Mouse (Mus musculus): ENCODE data around the gene Olfr713. TPM values are rescaled to one million over a fixed set of nuclear protein-coding genes. Genes with fewer than 3 reads are reported as not detected.

The Olfr713 gene
- total RNA-seq (2015; ENCODE audit: low replicate concordance) (not detected in 2 replicates), total RNA-seq (2017; ENCODE audit: low replicate concordance) (not detected in 2 replicates)

- ATAC-seq (replicated peaks; ENCODE audit: low FRiP score, poor library complexity, severe bottlenecking), result no peak
Observed at GRCm38 (mm10) chr7:107030874-107031273, at the start of gene Olfr713. Gene Olfr713 (plus strand): TSS chr7:107031174.

GRCm38 (mm10) chr7:106985236-106985635, 45.7 kb upstream of the Olfr713 start:
- no peak for ATAC-seq (replicated peaks; ENCODE audit: low FRiP score, poor library complexity, severe bottlenecking)

GRCm38 (mm10) chr7:107000798-107001197, 30.2 kb upstream of the Olfr713 start:
- no peak for ATAC-seq (replicated peaks; ENCODE audit: low FRiP score, poor library complexity, severe bottlenecking)

GRCm38 (mm10) chr7:107004169-107004568, 26.8 kb upstream of the Olfr713 start:
- no peak for ATAC-seq (replicated peaks; ENCODE audit: low FRiP score, poor library complexity, severe bottlenecking)

GRCm38 (mm10) chr7:107005972-107006371, 25.0 kb upstream of the Olfr713 start, which contains the start of gene Olfr2:
Gene Olfr2 (minus strand): TSS chr7:107006072.
- no peak for ATAC-seq (replicated peaks; ENCODE audit: low FRiP score, poor library complexity, severe bottlenecking)

DNA sequence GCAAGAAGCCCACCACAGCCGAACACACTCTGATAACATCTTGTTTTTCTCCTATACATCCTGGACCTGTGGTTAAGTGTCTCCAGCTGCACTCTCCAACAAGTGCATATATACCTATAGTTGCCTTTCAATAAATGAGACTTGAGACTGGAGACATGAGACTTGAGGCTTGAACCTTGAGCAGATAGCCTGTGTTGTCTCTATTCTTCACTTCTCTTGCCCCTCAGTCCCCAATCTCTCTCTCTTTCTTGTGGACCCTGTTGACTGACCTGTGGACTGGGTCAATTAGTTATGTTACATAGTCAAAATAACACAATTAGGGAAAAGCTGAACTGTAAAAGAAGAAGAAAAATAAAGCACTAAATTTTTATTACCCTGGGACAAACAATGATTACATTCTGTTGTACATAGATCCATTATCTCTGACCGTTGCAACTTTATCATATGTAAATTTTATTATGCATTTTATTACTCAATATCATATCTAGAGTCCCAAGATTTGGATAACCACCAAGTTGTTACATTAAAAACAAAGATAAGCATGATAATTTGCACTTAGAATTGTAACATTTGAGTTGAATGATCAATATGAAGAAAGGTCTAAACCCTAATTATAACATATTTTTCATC, 9.1 kb downstream of the Olfr713 start:
- ATAC-seq (replicated peaks; ENCODE audit: low FRiP score, poor library complexity, severe bottlenecking), result no peak

DNA sequence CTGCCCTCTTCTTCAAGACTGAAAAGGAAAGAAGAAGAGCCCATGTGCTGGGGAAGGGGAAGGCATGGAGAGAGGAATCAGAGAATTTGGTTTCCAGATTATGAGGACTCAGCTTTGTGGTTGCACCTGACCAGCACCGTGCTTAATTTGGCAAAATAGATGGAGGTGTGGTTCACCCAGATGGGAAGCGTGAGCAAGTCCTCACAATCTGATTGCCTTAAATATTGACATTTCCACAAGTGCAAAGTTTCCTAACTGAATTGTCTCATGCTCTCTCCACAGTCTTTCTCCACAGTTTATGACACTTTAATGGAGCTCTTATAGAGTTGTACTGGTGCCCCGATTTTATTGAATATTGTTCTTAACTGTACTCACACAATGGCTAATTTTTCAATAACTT, 12.2 kb downstream of the Olfr713 start:
- ATAC-seq (replicated peaks; ENCODE audit: low FRiP score, poor library complexity, severe bottlenecking), result no peak

DNA sequence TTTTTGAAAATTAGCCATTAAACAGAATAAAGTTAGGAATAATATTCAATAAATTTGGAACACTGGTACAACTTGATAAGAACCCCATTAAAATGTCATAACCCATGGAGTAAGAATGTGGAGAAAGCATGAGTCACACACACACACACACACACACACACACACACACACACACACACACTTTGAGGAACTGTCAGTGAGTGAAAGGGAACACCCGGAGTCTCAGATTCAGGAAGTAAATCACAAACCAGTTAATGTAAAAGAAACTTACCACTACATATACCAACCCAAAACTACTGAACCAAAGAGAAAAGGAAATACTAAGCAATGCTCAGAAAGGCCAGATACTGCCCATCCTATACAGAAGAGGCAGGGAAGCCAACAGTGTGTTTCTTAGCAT, 13.4 kb downstream of the Olfr713 start:
- ATAC-seq (replicated peaks; ENCODE audit: low FRiP score, poor library complexity, severe bottlenecking), result no peak

DNA sequence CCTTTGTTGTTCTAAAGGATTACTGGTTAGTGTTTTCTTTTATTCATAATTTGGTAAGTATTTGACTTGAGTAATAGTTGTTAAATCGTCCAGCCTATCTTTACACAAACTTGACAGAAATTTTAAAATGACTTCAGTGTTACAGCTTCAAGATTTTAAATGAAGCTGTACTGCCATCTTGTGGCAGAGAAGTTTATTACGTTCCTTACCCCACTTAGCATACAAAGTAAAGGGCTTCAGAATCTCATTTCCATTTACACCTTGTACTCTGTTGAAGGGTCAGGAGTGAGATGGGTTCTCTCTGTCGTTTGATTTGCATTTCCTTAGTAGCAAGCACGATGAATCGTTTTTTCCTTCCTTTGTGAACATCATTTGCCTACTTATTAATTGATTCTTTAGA, 14.9 kb downstream of the Olfr713 start:
- no peak for ATAC-seq (replicated peaks; ENCODE audit: low FRiP score, poor library complexity, severe bottlenecking)

- no peak for ATAC-seq (replicated peaks; ENCODE audit: low FRiP score, poor library complexity, severe bottlenecking)
Observed at GRCm38 (mm10) chr7:107047578-107047977, 16.6 kb downstream of the Olfr713 start.

GRCm38 (mm10) chr7:107070681-107071080, 39.7 kb downstream of the Olfr713 start, which contains the start of gene Olfr714:
Gene Olfr714 (plus strand): TSS chr7:107070981.
- no peak for ATAC-seq (replicated peaks; ENCODE audit: low FRiP score, poor library complexity, severe bottlenecking)

Other genes starting within 250 kb of the Olfr713 start
- not detected in 2 replicates for gene Olfr699, start 238.0 kb upstream of the Olfr713 start, total RNA-seq (2015; ENCODE audit: low replicate concordance)
- gene Olfr699, start 238.0 kb upstream of the Olfr713 start, total RNA-seq (2017; ENCODE audit: low replicate concordance), result not detected in 2 replicates
- not detected in 2 replicates for gene Olfr700, start 222.3 kb upstream of the Olfr713 start, total RNA-seq (2015; ENCODE audit: low replicate concordance)
- gene Olfr700, start 222.3 kb upstream of the Olfr713 start, total RNA-seq (2017; ENCODE audit: low replicate concordance), result not detected in 2 replicates
- not detected in 2 replicates for gene Olfr701, start 217.0 kb upstream of the Olfr713 start, total RNA-seq (2015; ENCODE audit: low replicate concordance)
- 0.28 TPM in 1 of 2 replicates, not detected in the other for gene Olfr701, start 217.0 kb upstream of the Olfr713 start, total RNA-seq (2017; ENCODE audit: low replicate concordance)
- gene Olfr702, start 197.3 kb upstream of the Olfr713 start, total RNA-seq (2015; ENCODE audit: low replicate concordance), result not detected in 2 replicates
- not detected in 2 replicates for gene Olfr702, start 197.3 kb upstream of the Olfr713 start, total RNA-seq (2017; ENCODE audit: low replicate concordance)
- not detected in 2 replicates for gene Olfr703, start 187.8 kb upstream of the Olfr713 start, total RNA-seq (2015; ENCODE audit: low replicate concordance)
- not detected in 2 replicates for gene Olfr703, start 187.8 kb upstream of the Olfr713 start, total RNA-seq (2017; ENCODE audit: low replicate concordance)
- gene Olfr704, start 168.0 kb upstream of the Olfr713 start, total RNA-seq (2015; ENCODE audit: low replicate concordance), result not detected in 2 replicates
- gene Olfr704, start 168.0 kb upstream of the Olfr713 start, total RNA-seq (2017; ENCODE audit: low replicate concordance), result not detected in 2 replicates
- gene Olfr705, start 154.3 kb upstream of the Olfr713 start, total RNA-seq (2015; ENCODE audit: low replicate concordance), result not detected in 2 replicates
- not detected in 2 replicates for gene Olfr705, start 154.3 kb upstream of the Olfr713 start, total RNA-seq (2017; ENCODE audit: low replicate concordance)
- not detected in 2 replicates for gene Olfr706, start 143.0 kb upstream of the Olfr713 start, total RNA-seq (2015; ENCODE audit: low replicate concordance)
- gene Olfr706, start 143.0 kb upstream of the Olfr713 start, total RNA-seq (2017; ENCODE audit: low replicate concordance), result 0.14 TPM in 1 of 2 replicates, not detected in the other
- not detected in 2 replicates for gene Olfr707, start 129.9 kb upstream of the Olfr713 start, total RNA-seq (2015; ENCODE audit: low replicate concordance)
- not detected in 2 replicates for gene Olfr707, start 129.9 kb upstream of the Olfr713 start, total RNA-seq (2017; ENCODE audit: low replicate concordance)
- gene Olfr1532-ps1, start 123.2 kb upstream of the Olfr713 start, total RNA-seq (2015; ENCODE audit: low replicate concordance), result not detected in 2 replicates
- not detected in 2 replicates for gene Olfr1532-ps1, start 123.2 kb upstream of the Olfr713 start, total RNA-seq (2017; ENCODE audit: low replicate concordance)
- gene Olfr709-ps1, start 99.0 kb upstream of the Olfr713 start, total RNA-seq (2015; ENCODE audit: low replicate concordance), result not detected in 2 replicates
- gene Olfr709-ps1, start 99.0 kb upstream of the Olfr713 start, total RNA-seq (2017; ENCODE audit: low replicate concordance), result not detected in 2 replicates
- not detected in 2 replicates for gene Olfr710, start 82.9 kb upstream of the Olfr713 start, total RNA-seq (2015; ENCODE audit: low replicate concordance)
- gene Olfr710, start 82.9 kb upstream of the Olfr713 start, total RNA-seq (2017; ENCODE audit: low replicate concordance), result not detected in 2 replicates
- gene Olfr6, start 67.2 kb upstream of the Olfr713 start, total RNA-seq (2015; ENCODE audit: low replicate concordance), result not detected in 2 replicates
- gene Olfr6, start 67.2 kb upstream of the Olfr713 start, total RNA-seq (2017; ENCODE audit: low replicate concordance), result not detected in 2 replicates
- gene Olfr711, start 55.7 kb upstream of the Olfr713 start, total RNA-seq (2015; ENCODE audit: low replicate concordance), result not detected in 2 replicates
- not detected in 2 replicates for gene Olfr711, start 55.7 kb upstream of the Olfr713 start, total RNA-seq (2017; ENCODE audit: low replicate concordance)
- not detected in 2 replicates for gene Olfr2, start 25.1 kb upstream of the Olfr713 start, total RNA-seq (2015; ENCODE audit: low replicate concordance)
- not detected in 2 replicates for gene Olfr2, start 25.1 kb upstream of the Olfr713 start, total RNA-seq (2017; ENCODE audit: low replicate concordance)
- gene Olfr714, start 39.8 kb downstream of the Olfr713 start, total RNA-seq (2015; ENCODE audit: low replicate concordance), result not detected in 2 replicates
- not detected in 2 replicates for gene Olfr714, start 39.8 kb downstream of the Olfr713 start, total RNA-seq (2017; ENCODE audit: low replicate concordance)
- not detected in 2 replicates for gene Olfr17, start 62.0 kb downstream of the Olfr713 start, total RNA-seq (2015; ENCODE audit: low replicate concordance)
- 0.56 TPM in 1 of 2 replicates, not detected in the other for gene Olfr17, start 62.0 kb downstream of the Olfr713 start, total RNA-seq (2017; ENCODE audit: low replicate concordance)
- gene Olfr715b, start 79.2 kb downstream of the Olfr713 start, total RNA-seq (2015; ENCODE audit: low replicate concordance), result not detected in 2 replicates
- gene Olfr715b, start 79.2 kb downstream of the Olfr713 start, total RNA-seq (2017; ENCODE audit: low replicate concordance), result not detected in 2 replicates
- not detected in 2 replicates for gene Olfr715, start 99.9 kb downstream of the Olfr713 start, total RNA-seq (2015; ENCODE audit: low replicate concordance)
- not detected in 2 replicates for gene Olfr715, start 99.9 kb downstream of the Olfr713 start, total RNA-seq (2017; ENCODE audit: low replicate concordance)
- not detected in 2 replicates for gene Olfr716, start 107.2 kb downstream of the Olfr713 start, total RNA-seq (2015; ENCODE audit: low replicate concordance)
- not detected in 2 replicates for gene Olfr716, start 107.2 kb downstream of the Olfr713 start, total RNA-seq (2017; ENCODE audit: low replicate concordance)
- not detected in 2 replicates for gene Nlrp14, start 135.8 kb downstream of the Olfr713 start, total RNA-seq (2015; ENCODE audit: low replicate concordance)
- not detected in 2 replicates for gene Nlrp14, start 135.8 kb downstream of the Olfr713 start, total RNA-seq (2017; ENCODE audit: low replicate concordance)
- not detected in 2 replicates for gene Rbmxl2, start 178.3 kb downstream of the Olfr713 start, total RNA-seq (2015; ENCODE audit: low replicate concordance)
- not detected in 2 replicates for gene Rbmxl2, start 178.3 kb downstream of the Olfr713 start, total RNA-seq (2017; ENCODE audit: low replicate concordance)

Data from erythroblast, adult 5-6 weeks (primary cell).